Mouse (Mus musculus) embryonic facial prominence, embryonic 15.5 days (tissue): Measurements from ENCODE around the gene Itgae. TPM values are rescaled to one million over a fixed set of nuclear protein-coding genes. Genes with fewer than 3 reads are reported as not detected.

Experiments
- ATAC-seq: fragments of 200-750 bp; cut with Nextera tagmentation; 2 replicates; pipeline ENCODE4 v1.8.0; 2017; ENCODE audit warnings: low read depth, moderate TSS enrichment; ENCODE audit not compliant: insufficient number of reproducible peaks, low FRiP score, low TSS enrichment
- H3K27ac ChIP-seq: fragments of 300-500 bp; sonication (generic); replicated peaks from 2 replicates; pipeline ENCODE4 v1.5.1; 2015; ENCODE audit warnings: mild to moderate bottlenecking, inconsistent platforms
- H3K27me3 ChIP-seq: fragments of 300-500 bp; sonication (generic); 2 replicates; pipeline ENCODE4 v1.6.1; 2015; ENCODE audit warnings: inconsistent platforms
- H3K36me3 ChIP-seq: fragments of 300-500 bp; sonication (generic); 2 replicates; pipeline ENCODE4 v1.6.1; 2015; ENCODE audit warnings: mild to moderate bottlenecking, inconsistent platforms
- H3K4me1 ChIP-seq: fragments of 300-500 bp; sonication (generic); 2 replicates; pipeline ENCODE4 v1.6.1; 2015; ENCODE audit warnings: inconsistent platforms
- H3K4me2 ChIP-seq: fragments of 300-500 bp; sonication (generic); replicated peaks from 2 replicates; pipeline ENCODE4 v1.6.1; 2015; ENCODE audit warnings: mild to moderate bottlenecking, inconsistent platforms
- H3K4me3 ChIP-seq: fragments of 300-500 bp; sonication (generic); replicated peaks from 2 replicates; pipeline ENCODE4 v1.5.1; 2015; ENCODE audit warnings: mild to moderate bottlenecking, inconsistent platforms
- H3K9ac ChIP-seq: fragments of 300-500 bp; sonication (generic); 2 replicates; pipeline ENCODE4 v1.6.1; 2015; ENCODE audit warnings: inconsistent platforms
- H3K9me3 ChIP-seq: fragments of 300-500 bp; sonication (generic); replicated peaks from 2 replicates; pipeline ENCODE4 v1.6.1; 2016; ENCODE audit warnings: inconsistent platforms
- WGBS: fragments of 180-500 bp; shearing (Covaris S2); methylation state at CpG from one replicate; pipeline ENCODE4 v1.1.7; 2015; 5-methylcytosine and 5-hydroxymethylcytosine counted together
- polyA plus RNA-seq: library from polyadenylated mRNA; unstranded; fragments of >200 nt; fragmentation: Nextera tagmentation; extraction: Ambion mirVana; gene quantifications from 2 replicates; pipeline ENCODE4 v1.2.1, GENCODE M21; 2015

The Itgae gene
- polyA plus RNA-seq, 1 experiment from 2014 or later, result 0.40 TPM

DNA sequence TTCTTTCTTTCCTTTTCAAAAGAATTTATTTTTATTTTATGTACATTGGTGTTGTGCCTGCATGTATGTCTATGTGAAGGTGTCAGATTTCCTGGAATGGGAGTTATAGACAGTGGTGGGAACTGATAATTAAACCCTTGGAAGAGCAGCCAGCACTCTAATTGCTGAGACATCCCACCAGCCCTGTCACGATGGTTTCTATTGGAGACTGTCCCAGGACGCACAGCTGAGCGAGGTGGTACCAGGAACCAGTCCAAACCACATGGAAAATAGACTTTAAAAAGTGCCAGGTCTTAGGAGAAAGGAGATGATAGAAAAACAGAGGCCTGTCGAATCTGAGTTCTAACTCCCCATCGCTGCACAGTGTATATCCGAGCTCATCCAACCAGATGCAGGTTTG is 64.7 kb downstream of the Itgae start:
- 50% methylated on average over 6 of the region's 6 CpGs for WGBS
- Histone ChIP-seq H3K4me3 (no peak overlapping the region), H3K9me3 (no peaks in the 10 kb centered on the region), H3K4me2 (no peak overlapping the region), H3K9ac (no peak overlapping the region), H3K27me3 (peaks cover 22% of the 10 kb centered on the region), H3K27ac (no peak overlapping the region), H3K4me1 (peaks cover 2% of the 10 kb centered on the region), H3K36me3 (no peaks in the 10 kb centered on the region)
- ATAC-seq, result no peak

- H3K4me3 ChIP-seq, result peak within 1 kb of the TSS; percentile 43
- peak within 1 kb of the TSS; percentile 83 for H3K4me2 ChIP-seq
- peaks cover 12% of the 10 kb centered on the region for H3K4me1 ChIP-seq
- peaks cover 37% of the 10 kb centered on the region for H3K27me3 ChIP-seq
- peak; percentile 64; the same call in 1 of the 2 replicates for ATAC-seq
- 4% methylated on average over 49 of the region's 49 CpGs for WGBS
- no peaks in the 10 kb centered on the region for H3K9me3 ChIP-seq
- H3K36me3 ChIP-seq, result no peaks in the 10 kb centered on the region
- H3K9ac ChIP-seq, result peak within 1 kb of the TSS; percentile 33
- no peak within 1 kb of the TSS for H3K27ac ChIP-seq
These were observed 69.8 kb downstream of the Itgae start, which contains the start of gene P2rx5 for GRCm38 (mm10) chr11:73159957-73160810. Gene P2rx5 (plus strand): TSS chr11:73160421.

DNA sequence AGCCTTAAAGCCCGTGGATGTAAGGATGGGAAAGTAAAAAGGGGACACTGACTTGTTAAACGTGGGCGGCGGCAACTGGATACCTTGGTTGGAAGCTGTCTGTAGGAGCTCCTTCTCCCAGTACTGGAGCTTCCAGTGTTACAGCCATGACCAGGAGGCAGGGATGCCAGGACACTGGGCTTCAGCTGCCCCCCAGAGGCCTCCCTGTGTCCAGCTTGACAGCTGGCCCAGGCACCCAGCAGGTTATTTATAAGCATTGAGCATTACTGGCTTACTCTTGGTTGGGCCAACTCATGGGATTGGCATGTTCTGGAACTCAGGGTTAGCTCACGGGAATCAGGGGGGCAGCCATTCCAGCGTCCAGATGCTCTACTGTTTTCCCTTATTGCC is 70.4 kb downstream of the Itgae start:
- 0 out of 2 replicates have a peak, but pooled peaks have one; percentile 44 for ATAC-seq

GRCm38 (mm10) chr11:73161616-73162015 is 71.2 kb downstream of the Itgae start:
- ATAC-seq, result no peak
- H3K27ac ChIP-seq, result no peak overlapping the region
- H3K9ac ChIP-seq, result no peak overlapping the region
- 89% methylated on average over 4 of the region's 4 CpGs for WGBS
- peaks cover 12% of the 10 kb centered on the region for H3K4me1 ChIP-seq
- H3K4me3 ChIP-seq, result no peak overlapping the region
- no peak overlapping the region for H3K4me2 ChIP-seq
- H3K9me3 ChIP-seq, result no peaks in the 10 kb centered on the region
- H3K36me3 ChIP-seq, result no peaks in the 10 kb centered on the region
- H3K27me3 ChIP-seq, result peaks cover 36% of the 10 kb centered on the region

More for the DNA sequence above, 70.4 kb downstream of the Itgae start:
- Histone ChIP-seq H3K36me3 (no peaks in the 10 kb centered on the region), H3K4me1 (peaks cover 12% of the 10 kb centered on the region), H3K9me3 (no peaks in the 10 kb centered on the region), H3K4me3 (peak overlapping the region; percentile 43), H3K9ac (no peak overlapping the region), H3K27me3 (peaks cover 37% of the 10 kb centered on the region), H3K27ac (no peak overlapping the region), H3K4me2 (peak overlapping the region; percentile 83)
- 26% methylated on average over 6 of the region's 6 CpGs for WGBS

GRCm38 (mm10) chr11:73162284-73162683 is 71.9 kb downstream of the Itgae start:
- WGBS, result 88% methylated on average over 5 of the region's 5 CpGs
- Histone ChIP-seq H3K27me3 (peaks cover 32% of the 10 kb centered on the region), H3K27ac (no peak overlapping the region), H3K9me3 (no peaks in the 10 kb centered on the region), H3K4me3 (no peak overlapping the region), H3K9ac (no peak overlapping the region), H3K4me1 (peaks cover 12% of the 10 kb centered on the region), H3K36me3 (no peaks in the 10 kb centered on the region), H3K4me2 (no peak overlapping the region)
- ATAC-seq, result no peak

DNA sequence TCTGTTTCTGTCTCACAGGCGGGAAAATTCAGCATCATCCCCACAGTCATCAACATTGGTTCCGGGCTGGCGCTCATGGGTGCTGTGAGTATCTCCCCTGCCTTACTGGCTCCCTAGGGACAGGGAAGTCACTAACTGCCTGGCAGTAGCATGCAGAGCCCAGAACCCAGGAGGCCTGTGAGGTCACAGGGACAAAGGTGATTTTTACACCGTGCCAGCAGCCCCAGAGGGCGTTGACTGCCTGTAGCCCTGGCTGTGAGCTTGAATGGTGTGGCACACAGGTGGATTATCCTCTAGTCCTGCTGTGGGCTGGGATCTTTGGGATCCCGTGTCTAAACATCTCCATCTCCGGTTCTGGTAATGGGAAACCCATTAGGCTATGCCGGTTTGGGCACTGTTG is 77.7 kb downstream of the Itgae start:
- no peaks in the 10 kb centered on the region for H3K27me3 ChIP-seq
- no peak overlapping the region for H3K4me2 ChIP-seq
- no peak for ATAC-seq
- H3K4me1 ChIP-seq, result peaks cover 9% of the 10 kb centered on the region; the same call in 1 of the 2 replicates
- no peaks in the 10 kb centered on the region for H3K36me3 ChIP-seq
- WGBS, result 85% methylated on average over 8 of the region's 8 CpGs
- no peak overlapping the region for H3K27ac ChIP-seq
- no peak overlapping the region for H3K4me3 ChIP-seq
- H3K9ac ChIP-seq, result no peak overlapping the region
- H3K9me3 ChIP-seq, result no peaks in the 10 kb centered on the region

DNA sequence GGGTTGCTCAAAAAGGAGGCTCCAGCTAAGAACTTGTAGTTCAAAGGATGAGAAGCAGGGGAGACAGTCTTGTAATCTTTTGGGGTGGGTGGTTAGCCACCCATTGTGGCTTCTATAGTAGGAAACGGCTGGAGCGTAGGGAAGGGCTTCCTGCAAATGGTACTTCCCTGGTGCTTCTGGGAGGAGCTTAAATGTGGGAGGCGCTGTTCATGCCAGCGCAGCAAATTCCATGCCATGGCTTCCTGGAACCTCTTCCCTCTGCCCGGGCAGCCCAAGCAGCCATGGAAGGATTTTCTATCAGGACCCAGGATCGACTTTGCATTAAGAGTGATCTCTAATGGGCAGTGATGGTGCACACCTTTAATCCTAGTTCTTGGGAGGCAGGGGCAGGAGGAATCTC is 78.2 kb downstream of the Itgae start:
- H3K4me2 ChIP-seq, result no peak overlapping the region
- 79% methylated on average over 6 of the region's 6 CpGs for WGBS
- H3K36me3 ChIP-seq, result no peaks in the 10 kb centered on the region; the same call in 1 of the 2 replicates
- peaks cover 9% of the 10 kb centered on the region; the same call in 1 of the 2 replicates for H3K4me1 ChIP-seq
- no peak for ATAC-seq
- H3K27me3 ChIP-seq, result no peaks in the 10 kb centered on the region
- no peak overlapping the region for H3K27ac ChIP-seq
- H3K4me3 ChIP-seq, result no peak overlapping the region
- H3K9ac ChIP-seq, result no peak overlapping the region
- no peaks in the 10 kb centered on the region for H3K9me3 ChIP-seq

GRCm38 (mm10) chr11:73169231-73169630 is 78.8 kb downstream of the Itgae start:
- no peak for ATAC-seq
- H3K4me1 ChIP-seq, result peaks cover 9% of the 10 kb centered on the region; the same call in 1 of the 2 replicates
- no peaks in the 10 kb centered on the region for H3K9me3 ChIP-seq
- 47% methylated on average over 4 of the region's 4 CpGs for WGBS
- H3K4me3 ChIP-seq, result no peak overlapping the region
- H3K9ac ChIP-seq, result no peak overlapping the region
- peaks cover 1% of the 10 kb centered on the region; the same call in 1 of the 2 replicates for H3K36me3 ChIP-seq
- no peaks in the 10 kb centered on the region for H3K27me3 ChIP-seq
- H3K27ac ChIP-seq, result no peak overlapping the region
- H3K4me2 ChIP-seq, result no peak overlapping the region

DNA sequence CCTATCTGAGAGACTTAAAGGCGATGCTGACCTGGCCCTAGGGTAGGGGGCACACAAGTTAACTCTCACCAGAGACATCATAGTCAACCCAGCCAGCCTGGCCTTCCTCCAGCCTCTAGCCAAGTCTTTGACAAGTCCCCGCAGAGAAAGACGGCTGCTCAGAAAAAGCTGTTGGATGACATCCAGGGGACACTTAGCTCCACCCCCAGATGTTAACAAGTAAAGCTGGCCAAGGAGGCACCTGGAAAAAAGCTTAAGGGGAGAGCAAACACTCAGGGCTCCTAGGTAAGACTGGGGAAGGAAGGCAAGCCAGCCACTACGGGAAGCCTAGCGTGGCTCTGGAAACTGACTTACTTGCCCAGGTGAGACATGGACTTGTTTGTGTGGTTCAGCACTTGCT is 81.8 kb downstream of the Itgae start:
- Histone ChIP-seq H3K27ac (no peak overlapping the region), H3K4me2 (no peak overlapping the region), H3K27me3 (no peaks in the 10 kb centered on the region), H3K9ac (no peak overlapping the region), H3K4me3 (no peak overlapping the region), H3K9me3 (no peaks in the 10 kb centered on the region), H3K4me1 (peaks cover 20% of the 10 kb centered on the region), H3K36me3 (peaks cover 5% of the 10 kb centered on the region)
- no peak for ATAC-seq
- 44% methylated on average over 5 of the region's 5 CpGs for WGBS

DNA sequence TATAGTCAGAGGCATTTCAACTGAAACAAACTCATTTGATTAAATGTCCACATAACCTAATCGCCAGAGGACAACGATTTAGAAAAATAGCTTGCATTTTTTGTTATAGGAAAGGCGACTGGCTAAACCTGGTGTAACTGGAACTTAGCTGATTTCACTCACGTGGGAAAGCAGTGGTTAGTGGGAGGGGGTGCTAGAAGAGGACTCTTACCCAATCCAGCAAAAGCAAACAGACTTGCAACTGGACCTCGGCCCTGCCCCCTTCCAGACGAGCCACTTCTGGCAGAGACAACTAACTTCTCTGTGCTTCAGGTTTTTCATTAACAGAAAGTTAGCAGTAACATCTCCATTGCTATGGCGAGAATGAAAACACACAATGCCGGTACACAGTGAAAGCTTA is 85.2 kb downstream of the Itgae start:
- Histone ChIP-seq H3K4me3 (peak overlapping the region; percentile 98), H3K9ac (peak overlapping the region; percentile 96; the same call in 1 of the 2 replicates), H3K27me3 (no peaks in the 10 kb centered on the region), H3K27ac (no peak overlapping the region), H3K9me3 (no peaks in the 10 kb centered on the region), H3K4me1 (peaks cover 35% of the 10 kb centered on the region), H3K36me3 (peaks cover 7% of the 10 kb centered on the region), H3K4me2 (peak overlapping the region; percentile 67)
- 32% methylated on average over 8 of the region's 8 CpGs for WGBS
- ATAC-seq, result no peak

GRCm38 (mm10) chr11:73176186-73176585 is 85.8 kb downstream of the Itgae start:
- Histone ChIP-seq H3K4me1 (peaks cover 35% of the 10 kb centered on the region), H3K27me3 (no peaks in the 10 kb centered on the region), H3K4me2 (peak overlapping the region; percentile 67), H3K9ac (peak overlapping the region; percentile 96), H3K4me3 (peak overlapping the region; percentile 98), H3K9me3 (no peaks in the 10 kb centered on the region), H3K36me3 (peaks cover 10% of the 10 kb centered on the region), H3K27ac (peak overlapping the region; percentile 90)
- WGBS, result under 1% methylated on average over 15 of the region's 15 CpGs
- ATAC-seq, result no peak
